28 mouse cellular contexts compared by ENCODE assay signal in the genomic region with DNA sequence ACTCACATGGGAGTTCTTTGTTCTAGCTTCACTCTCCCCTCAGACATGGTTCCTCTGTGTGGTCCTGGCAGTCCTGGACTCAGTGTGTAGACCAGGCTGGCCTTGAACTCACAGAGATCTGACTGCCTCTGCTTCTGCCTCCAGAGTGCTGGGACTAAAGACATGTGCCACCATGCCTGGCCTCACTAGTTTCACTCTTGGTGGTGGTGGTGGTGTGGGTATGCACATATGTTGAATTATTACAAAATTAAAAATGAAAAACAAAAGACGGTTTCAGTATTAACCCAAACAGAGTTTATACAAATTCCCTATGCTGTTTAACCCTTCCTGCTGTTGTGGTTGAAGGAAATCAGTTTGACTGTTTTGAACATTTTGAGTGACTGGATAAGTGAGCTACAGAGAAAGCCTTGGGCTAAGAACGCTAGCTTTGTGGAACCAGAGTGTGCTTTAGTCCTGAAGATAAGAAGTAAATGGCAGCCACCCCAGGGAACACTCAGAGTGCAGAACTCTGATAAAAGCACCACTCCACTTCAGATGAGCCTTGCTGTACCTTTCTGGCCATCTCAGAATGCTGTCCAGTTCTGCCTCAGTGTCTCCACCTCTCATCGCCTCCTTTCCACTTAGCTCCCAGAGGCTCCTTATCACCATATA. TPM values are rescaled to one million over a fixed set of nuclear protein-coding genes. Genes with fewer than 3 reads are reported as not detected.
DNase-seq lines count a peak whose midpoint lies in the region; ATAC-seq and TF ChIP-seq lines count a peak whose summit lies in the region.
"Had no signal": no experiment of that assay in that cellular context is flagged by ENCODE, and none has a peak within 500 bp of the region (broad histone marks: within the 10 kb centered on the region; RNA-seq: fewer than 3 reads in every experiment).

No protein-coding gene starts in this region.

- H3K9me3 ChIP-seq in stomach, embryonic 15.5 days: no peaks in the 10 kb centered on the region
- no peaks in the 10 kb centered on the region for H3K9me3 ChIP-seq in stomach, postnatal 0 days (ENCODE audit: control insufficient read depth, low read length)
- no peaks in the 10 kb centered on the region for H3K9me3 ChIP-seq in liver, embryonic 13.5 days (replicated peaks)
- no peaks in the 10 kb centered on the region for H3K9me3 ChIP-seq in midbrain, embryonic 16.5 days (replicated peaks; ENCODE audit: control insufficient read depth, low read length, poor library complexity, severe bottlenecking)
- H3K9me3 ChIP-seq: embryonic facial prominence, embryonic 15.5 days; forebrain, embryonic 10.5 days; heart, embryonic 15.5 days; hindbrain, embryonic 15.5 days; midbrain, embryonic 15.5 days had no signal

- 73% methylated on average over 3 of the region's 3 CpGs for WGBS in stomach, embryonic 15.5 days
- WGBS in stomach, postnatal 0 days: 82% methylated on average over 3 of the region's 3 CpGs
- WGBS in liver, embryonic 13.5 days (ENCODE audit: insufficient replicate concordance): 18% methylated on average over 3 of the region's 3 CpGs
- 93% methylated on average over 3 of the region's 3 CpGs for WGBS in midbrain, embryonic 16.5 days

- intact Hi-C loops in heart, postnatal 10 days (cut with DNase I): no loop called here

- no peak overlapping the region for H3K27ac ChIP-seq in stomach, embryonic 15.5 days
- no peak overlapping the region for H3K27ac ChIP-seq in stomach, postnatal 0 days (replicated peaks)
- peak overlapping the region; percentile 65 for H3K27ac ChIP-seq in liver, embryonic 13.5 days
- H3K27ac ChIP-seq in midbrain, embryonic 16.5 days (ENCODE audit: low read length): no peak overlapping the region
- H3K27ac ChIP-seq: embryonic facial prominence, embryonic 15.5 days; forebrain, embryonic 10.5 days; heart, embryonic 15.5 days; hindbrain, embryonic 15.5 days; layer of hippocampus, adult 2 months had no signal

- ATAC-seq in stomach, embryonic 15.5 days (ENCODE audit: insufficient read depth, low FRiP score, low read depth): 0 out of 2 replicates have a peak, but pooled peaks have one; percentile 56
- no peak for ATAC-seq in stomach, postnatal 0 days (ENCODE audit: low FRiP score, low TSS enrichment)
- ATAC-seq in common myeloid progenitor, adult 5-6 weeks (replicated peaks; ENCODE audit: low read depth, poor library complexity, severe bottlenecking): peak; percentile 62
- peak; percentile 94 for ATAC-seq in liver, embryonic 13.5 days (ENCODE audit: low read depth)
- peak; percentile 95 for ATAC-seq in megakaryocyte-erythroid progenitor cell, adult 5-6 weeks (replicated peaks; ENCODE audit: low FRiP score, low TSS enrichment, poor library complexity, severe bottlenecking)
- ATAC-seq in midbrain, embryonic 16.5 days: no peak
- ATAC-seq: activated CD4-positive, CD25-positive, alpha-beta regulatory T cell, adult 4 months; CD4-positive, CD25-positive, alpha-beta regulatory T cell, adult 4 months; forebrain, embryonic 16.5 days; midbrain, embryonic 15.5 days had no signal

- H3K36me3 ChIP-seq in stomach, embryonic 15.5 days: no peaks in the 10 kb centered on the region
- H3K36me3 ChIP-seq in stomach, postnatal 0 days (ENCODE audit: control insufficient read depth, insufficient read depth, low read length): no peaks in the 10 kb centered on the region
- no peaks in the 10 kb centered on the region for H3K36me3 ChIP-seq in liver, embryonic 13.5 days
- H3K36me3 ChIP-seq in midbrain, embryonic 16.5 days (ENCODE audit: control insufficient read depth, insufficient read depth, low read length): no peaks in the 10 kb centered on the region
- H3K36me3 ChIP-seq: embryonic facial prominence, embryonic 15.5 days; forebrain, embryonic 10.5 days; heart, embryonic 15.5 days; hindbrain, embryonic 15.5 days; midbrain, embryonic 15.5 days had no signal

- H3K9ac ChIP-seq in stomach, embryonic 15.5 days: no peak overlapping the region
- H3K9ac ChIP-seq in stomach, postnatal 0 days (ENCODE audit: low read length): no peak overlapping the region
- H3K9ac ChIP-seq in liver, embryonic 13.5 days: peak overlapping the region; percentile 22; the same call in 1 of the 2 replicates
- H3K9ac ChIP-seq in midbrain, embryonic 16.5 days (ENCODE audit: low read depth, low read length): no peak overlapping the region
- H3K9ac ChIP-seq: embryonic facial prominence, embryonic 15.5 days; heart, embryonic 15.5 days; hindbrain, embryonic 15.5 days; midbrain, embryonic 15.5 days had no signal

- no peak overlapping the region for H3K4me3 ChIP-seq in stomach, embryonic 15.5 days (replicated peaks)
- no peak overlapping the region for H3K4me3 ChIP-seq in stomach, postnatal 0 days (ENCODE audit: low read depth, low read length)
- H3K4me3 ChIP-seq in liver, embryonic 13.5 days (replicated peaks): no peak overlapping the region
- no peak overlapping the region for H3K4me3 ChIP-seq in midbrain, embryonic 16.5 days (ENCODE audit: low read depth, low read length)
- H3K4me3 ChIP-seq: embryonic facial prominence, embryonic 15.5 days; forebrain, embryonic 10.5 days; heart, embryonic 15.5 days; hindbrain, embryonic 15.5 days; layer of hippocampus, adult 2 months; midbrain, embryonic 15.5 days; myocyte had no signal

- TF ChIP-seq CTCF in stomach, postnatal 0 days (IDR thresholded peaks at IDR 0.05; ENCODE audit: low read depth): no peak

- no peak for TF ChIP-seq EP300 in stomach, postnatal 0 days (optimal IDR thresholded peaks at IDR 0.05)

- no peak for DNase-seq in stomach, postnatal 0 days (ENCODE audit: low spot score)
- peak; percentile 39 for DNase-seq in liver, embryonic 13.5 days
- DNase-seq in gastrocnemius, postnatal 25 days: no peak
- no peak for DNase-seq in heart, postnatal 10 days
- DNase-seq: adrenal gland, adult 8-10 months; cerebellum, adult 8-10 months; gastrocnemius, postnatal 14 days; kidney, adult 2 months; kidney, postnatal 25 days; layer of hippocampus, postnatal 36 days; lung, adult 18-20 months; lung, postnatal 10 days; right cerebral cortex, postnatal 4 days; thymus, postnatal 36 days had no signal

- H3K4me1 ChIP-seq in stomach, embryonic 15.5 days: no peaks in the 10 kb centered on the region
- no peaks in the 10 kb centered on the region for H3K4me1 ChIP-seq in stomach, postnatal 0 days (replicated peaks; ENCODE audit: control insufficient read depth, insufficient read depth)
- peaks cover 30% of the 10 kb centered on the region for H3K4me1 ChIP-seq in liver, embryonic 13.5 days (replicated peaks)
- H3K4me1 ChIP-seq in midbrain, embryonic 16.5 days (ENCODE audit: control insufficient read depth, insufficient read depth, low read length): peaks cover 17% of the 10 kb centered on the region

- H3K27me3 ChIP-seq in stomach, embryonic 15.5 days (replicated peaks): no peaks in the 10 kb centered on the region
- no peaks in the 10 kb centered on the region for H3K27me3 ChIP-seq in stomach, postnatal 0 days (ENCODE audit: control insufficient read depth, insufficient read depth, low read length)
- H3K27me3 ChIP-seq in liver, embryonic 13.5 days: no peaks in the 10 kb centered on the region
- no peaks in the 10 kb centered on the region for H3K27me3 ChIP-seq in midbrain, embryonic 16.5 days (ENCODE audit: control insufficient read depth, insufficient read depth, low read depth, low read length)
- H3K27me3 ChIP-seq: embryonic facial prominence, embryonic 15.5 days; heart, embryonic 15.5 days; hindbrain, embryonic 15.5 days; midbrain, embryonic 15.5 days had no signal

- H3K4me2 ChIP-seq in stomach, embryonic 15.5 days: no peak overlapping the region
- H3K4me2 ChIP-seq in stomach, postnatal 0 days (replicated peaks; ENCODE audit: low read depth): no peak overlapping the region
- H3K4me2 ChIP-seq in liver, embryonic 13.5 days: peak overlapping the region; percentile 13
- H3K4me2 ChIP-seq in midbrain, embryonic 16.5 days (ENCODE audit: low read length): no peak overlapping the region
- H3K4me2 ChIP-seq: embryonic facial prominence, embryonic 15.5 days; heart, embryonic 15.5 days; hindbrain, embryonic 15.5 days; midbrain, embryonic 15.5 days had no signal

RNA-seq across cellular contexts. Expression of gene B3gnt2, which starts 16.0 kb away (rescaled TPM):
- polyA plus RNA-seq in stomach, embryonic 15.5 days (2015; fragmentation: Nextera tagmentation; extraction: Ambion mirVana): 11.8 and 13.6 TPM in 2 replicates
- polyA plus RNA-seq in stomach, postnatal 0 days (2015; fragmentation: Nextera tagmentation; extraction: Ambion mirVana): 15.1 and 18.4 TPM in 2 replicates
- 3.8 and 8.8 TPM in 2 replicates for total RNA-seq in common myeloid progenitor, adult 5-6 weeks (2017)
- 4.8 TPM in 2 replicates for polyA plus RNA-seq in liver, embryonic 13.5 days (2015; fragmentation: Nextera tagmentation; extraction: Ambion mirVana)
- 7.1 and 24.3 TPM in 2 replicates for total RNA-seq in megakaryocyte-erythroid progenitor cell, adult 5-6 weeks (2014; fragmentation: Nextera tagmentation)
- 21.1 and 22.0 TPM in 2 replicates for total RNA-seq in megakaryocyte-erythroid progenitor cell, adult 5-6 weeks (2017)
- polyA plus RNA-seq in midbrain, embryonic 16.5 days (2015; fragmentation: Nextera tagmentation; extraction: Ambion mirVana): 1.6 and 3.5 TPM in 2 replicates
- 1 to 10 TPM; 2.1 to 2.4 TPM for total RNA-seq in gastrocnemius, postnatal 25 days (2021)
- 1 to 10 TPM; 6.5 to 8.3 TPM for total RNA-seq in heart, postnatal 10 days (2021)

Comparison
In these comparisons a context has a peak if more than half of its experiments do, and no peak if none do; other contexts are left out.
1. ATAC-seq: peak in stomach, embryonic 15.5 days (single experiment), common myeloid progenitor, adult 5-6 weeks (single experiment), liver, embryonic 13.5 days (single experiment) and megakaryocyte-erythroid progenitor cell, adult 5-6 weeks (single experiment); none in stomach, postnatal 0 days (single experiment) and midbrain, embryonic 16.5 days (single experiment).